Mouse (Mus musculus) liver, postnatal 0 days (tissue): ENCODE data around the gene Tbx2. TPM values are rescaled to one million over a fixed set of nuclear protein-coding genes. Genes with fewer than 3 reads are reported as not detected.

Experiments used
- ATAC-seq: fragments of 200-750 bp; cut with Nextera tagmentation; 2 replicates; pipeline ENCODE4 v1.8.0; 2017; ENCODE audit warnings: mild to moderate bottlenecking, moderate library complexity
- DNase-seq: peaks from one replicate; pipeline ENCODE4 v3.0.0-alpha.2; 2016
- H3K27ac ChIP-seq: fragments of 300-500 bp; sonication (generic); 2 replicates; pipeline ENCODE4 v1.5.1; 2014; ENCODE audit warnings: antibody characterized with exemption, moderate library complexity, mild to moderate bottlenecking, low read depth
- H3K27me3 ChIP-seq: fragments of 300-500 bp; sonication (generic); 2 replicates; pipeline ENCODE4 v1.6.1; 2014; ENCODE audit warnings: low read length, control low read depth, mixed read lengths; ENCODE audit not compliant: insufficient read depth
- H3K36me3 ChIP-seq: fragments of 300-500 bp; sonication (generic); replicated peaks from 2 replicates; pipeline ENCODE4 v1.6.1; 2014; ENCODE audit warnings: mild to moderate bottlenecking, control low read depth, low read length, moderate library complexity, mixed read lengths; ENCODE audit not compliant: insufficient read depth
- H3K4me1 ChIP-seq: fragments of 300-500 bp; sonication (generic); 2 replicates; pipeline ENCODE4 v1.6.1; 2014; ENCODE audit warnings: antibody characterized with exemption, mild to moderate bottlenecking, control low read depth; ENCODE audit not compliant: insufficient read depth
- H3K4me2 ChIP-seq: fragments of 300-500 bp; sonication (generic); 2 replicates; pipeline ENCODE4 v1.6.1; 2014; ENCODE audit warnings: low read depth, mild to moderate bottlenecking, low read length, moderate library complexity, mixed read lengths
- H3K4me3 ChIP-seq: fragments of 300-500 bp; sonication (generic); 2 replicates; pipeline ENCODE4 v1.5.1; 2014; ENCODE audit warnings: low read depth, low read length
- H3K9ac ChIP-seq: fragments of 300-500 bp; sonication (generic); replicated peaks from 2 replicates; pipeline ENCODE4 v1.6.1; 2014; ENCODE audit warnings: mild to moderate bottlenecking, moderate library complexity
- H3K9me3 ChIP-seq: fragments of 300-500 bp; sonication (generic); 2 replicates; pipeline ENCODE4 v1.6.1; 2016; ENCODE audit warnings: mild to moderate bottlenecking, control low read depth, low read length, mixed read lengths
- CTCF ChIP-seq: sonication (generic); IDR thresholded peaks from 2 replicates; pipeline ENCODE4 v1.5.1; 2016; ENCODE audit warnings: antibody characterized with exemption, low read depth
- EP300 ChIP-seq: IDR thresholded peaks from 2 replicates; pipeline ENCODE4 v1.6.1; 2016; ENCODE audit warnings: antibody characterized with exemption, low read depth, mild to moderate bottlenecking
- WGBS: fragments of 180-500 bp; shearing (Covaris S2); extraction: QIAGEN DNeasy Blood & Tissue Kit; methylation state at CpG from one replicate; pipeline ENCODE4 v1.1.7; 2014; ENCODE audit not compliant: insufficient replicate concordance; 5-methylcytosine and 5-hydroxymethylcytosine counted together
- polyA plus RNA-seq: library from polyadenylated mRNA; unstranded; fragments of >200 nt; fragmentation: Nextera tagmentation; extraction: Ambion mirVana; gene quantifications from 2 replicates; pipeline ENCODE4 v1.2.1, GENCODE M21; 2015

The Tbx2 gene
- polyA plus RNA-seq, 1 experiment from 2014 or later, result 0.66 TPM

DNA sequence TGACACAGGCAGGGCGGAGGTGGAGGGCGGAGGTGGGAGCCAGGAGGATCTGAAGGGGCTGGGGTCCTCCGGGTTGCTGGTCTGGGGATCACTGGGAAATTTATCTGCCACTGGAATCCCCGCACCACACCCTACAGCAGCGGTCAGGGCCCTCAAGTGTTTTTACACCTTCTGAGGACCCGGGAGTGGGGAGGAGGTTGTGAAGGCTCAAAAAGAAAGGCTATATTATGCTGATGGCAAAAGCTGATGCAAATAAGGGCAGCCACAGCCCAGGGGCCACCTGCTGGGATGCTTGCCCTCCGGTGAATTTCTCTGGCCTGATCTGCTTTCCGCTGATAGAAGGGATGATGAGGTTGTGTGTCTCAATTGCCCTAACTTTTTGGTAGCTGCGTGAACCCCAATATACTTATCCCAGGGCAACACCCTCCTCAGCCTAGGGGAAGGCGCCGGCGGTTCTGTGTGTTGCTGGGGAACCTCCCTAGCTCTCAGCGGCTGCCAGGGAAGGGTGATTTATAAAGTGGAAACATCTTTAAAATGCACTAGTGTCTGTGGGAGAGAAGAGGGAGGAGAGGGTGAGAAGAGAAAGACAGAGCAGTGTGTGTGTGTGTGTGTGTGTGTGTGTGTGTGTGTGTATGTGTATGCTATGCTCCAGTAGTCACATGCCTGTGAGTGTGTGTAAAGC is 58.8 kb downstream of the Tbx2 start:
- H3K36me3 ChIP-seq, result no peaks in the 10 kb centered on the region
- DNase-seq (no peak), ATAC-seq (no peak)
- H3K4me2 ChIP-seq, result no peak overlapping the region
- H3K4me1 ChIP-seq, result no peaks in the 10 kb centered on the region
- H3K27me3 ChIP-seq, result peaks cover 96% of the 10 kb centered on the region
- no peak overlapping the region for H3K4me3 ChIP-seq
- TF ChIP-seq EP300 (no peak), CTCF (no peak)
- H3K27ac ChIP-seq, result no peak overlapping the region
- WGBS, result 5% methylated on average over 13 of the region's 13 CpGs
- H3K9me3 ChIP-seq, result no peaks in the 10 kb centered on the region
- H3K9ac ChIP-seq, result no peak overlapping the region

Other genes starting within 250 kb of the Tbx2 start
- not detected in 2 replicates for gene Gm11444, start 17.8 kb downstream of the Tbx2 start, polyA plus RNA-seq
- not detected in 2 replicates for gene Tbx4, start 53.9 kb downstream of the Tbx2 start, polyA plus RNA-seq